Mouse (Mus musculus): ENCODE measurements around the gene Itga2. TPM values are rescaled to one million over a fixed set of nuclear protein-coding genes. Genes with fewer than 3 reads are reported as not detected.
A peak's percentile ranks its signal among the peaks of the same experiment; 100 is the strongest.

Gene Itga2
- polyA plus RNA-seq, 1 experiment from 2014 or later, result 1.3 TPM

- ATAC-seq (ENCODE audit: low read depth), result peak; percentile 93
- Histone ChIP-seq H3K4me3 (ENCODE audit: low read depth, low read length) (no peak overlapping the region), H3K9me3 (ENCODE audit: control insufficient read depth, low read length) (no peaks in the 10 kb centered on the region), H3K9ac (replicated peaks; ENCODE audit: low read depth, low read length) (no peak overlapping the region; the same call in 1 of the 2 replicates), H3K4me1 (ENCODE audit: control insufficient read depth, insufficient read depth, low read length) (0 out of 2 replicates have a peak, but pooled peaks cover 4% of the 10 kb centered on the region), H3K27me3 (ENCODE audit: control insufficient read depth, insufficient read depth, low read length) (no peaks in the 10 kb centered on the region), H3K27ac (ENCODE audit: low read depth, low read length) (no peak overlapping the region; the same call in 1 of the 2 replicates), H3K36me3 (ENCODE audit: control insufficient read depth, insufficient read depth, low read length) (no peaks in the 10 kb centered on the region), H3K4me2 (ENCODE audit: low read depth, low read length) (peak overlapping the region; percentile 29)
- WGBS, result 14% methylated on average over 9 of the region's 9 CpGs
Observed at GRCm38 (mm10) chr13:114923331-114923730, 8.6 kb downstream of the Itga2 start.

- WGBS, result 56% methylated on average over 5 of the region's 5 CpGs
Observed at GRCm38 (mm10) chr13:114915767-114916166, 16.1 kb downstream of the Itga2 start.

GRCm38 (mm10) chr13:114914963-114915362 lies 16.9 kb downstream of the Itga2 start:
- H3K4me2 ChIP-seq (ENCODE audit: low read depth, low read length), result no peak overlapping the region
- no peaks in the 10 kb centered on the region for H3K27me3 ChIP-seq (ENCODE audit: control insufficient read depth, insufficient read depth, low read length)

More at GRCm38 (mm10) chr13:114915767-114916166, 16.1 kb downstream of the Itga2 start:
- Histone ChIP-seq H3K4me3 (ENCODE audit: low read depth, low read length) (no peak overlapping the region), H3K9me3 (ENCODE audit: control insufficient read depth, low read length) (no peaks in the 10 kb centered on the region), H3K27ac (ENCODE audit: low read depth, low read length) (no peak overlapping the region), H3K27me3 (ENCODE audit: control insufficient read depth, insufficient read depth, low read length) (no peaks in the 10 kb centered on the region), H3K36me3 (ENCODE audit: control insufficient read depth, insufficient read depth, low read length) (no peaks in the 10 kb centered on the region), H3K4me1 (ENCODE audit: control insufficient read depth, insufficient read depth, low read length) (no peaks in the 10 kb centered on the region), H3K4me2 (ENCODE audit: low read depth, low read length) (no peak overlapping the region), H3K9ac (replicated peaks; ENCODE audit: low read depth, low read length) (no peak overlapping the region)
- ATAC-seq (ENCODE audit: low read depth), result no peak

GRCm38 (mm10) chr13:114914559-114914958 lies 17.3 kb downstream of the Itga2 start:
- Histone ChIP-seq H3K9me3 (ENCODE audit: control insufficient read depth, low read length) (no peaks in the 10 kb centered on the region), H3K36me3 (ENCODE audit: control insufficient read depth, insufficient read depth, low read length) (no peaks in the 10 kb centered on the region), H3K4me1 (ENCODE audit: control insufficient read depth, insufficient read depth, low read length) (no peaks in the 10 kb centered on the region), H3K27me3 (ENCODE audit: control insufficient read depth, insufficient read depth, low read length) (no peaks in the 10 kb centered on the region), H3K4me3 (ENCODE audit: low read depth, low read length) (no peak overlapping the region), H3K9ac (replicated peaks; ENCODE audit: low read depth, low read length) (no peak overlapping the region), H3K4me2 (ENCODE audit: low read depth, low read length) (no peak overlapping the region), H3K27ac (ENCODE audit: low read depth, low read length) (no peak overlapping the region)
- 85% methylated on average over 4 of the region's 4 CpGs for WGBS
- no peak for ATAC-seq (ENCODE audit: low read depth)

More at GRCm38 (mm10) chr13:114914963-114915362, 16.9 kb downstream of the Itga2 start:
- H3K27ac ChIP-seq (ENCODE audit: low read depth, low read length), result no peak overlapping the region
- no peak overlapping the region for H3K9ac ChIP-seq (replicated peaks; ENCODE audit: low read depth, low read length)
- no peaks in the 10 kb centered on the region for H3K9me3 ChIP-seq (ENCODE audit: control insufficient read depth, low read length)
- H3K36me3 ChIP-seq (ENCODE audit: control insufficient read depth, insufficient read depth, low read length), result no peaks in the 10 kb centered on the region
- H3K4me3 ChIP-seq (ENCODE audit: low read depth, low read length), result no peak overlapping the region
- WGBS, result 81% methylated on average over 4 of the region's 4 CpGs
- H3K4me1 ChIP-seq (ENCODE audit: control insufficient read depth, insufficient read depth, low read length), result no peaks in the 10 kb centered on the region
- ATAC-seq (ENCODE audit: low read depth), result no peak

- ATAC-seq (ENCODE audit: low read depth), result no peak
- Histone ChIP-seq H3K27me3 (ENCODE audit: control insufficient read depth, insufficient read depth, low read length) (no peaks in the 10 kb centered on the region), H3K36me3 (ENCODE audit: control insufficient read depth, insufficient read depth, low read length) (no peaks in the 10 kb centered on the region), H3K9ac (replicated peaks; ENCODE audit: low read depth, low read length) (no peak overlapping the region), H3K4me1 (ENCODE audit: control insufficient read depth, insufficient read depth, low read length) (no peaks in the 10 kb centered on the region), H3K9me3 (ENCODE audit: control insufficient read depth, low read length) (no peaks in the 10 kb centered on the region), H3K27ac (ENCODE audit: low read depth, low read length) (no peak overlapping the region), H3K4me3 (ENCODE audit: low read depth, low read length) (no peak overlapping the region), H3K4me2 (ENCODE audit: low read depth, low read length) (no peak overlapping the region)
- WGBS, result 85% methylated on average over 9 of the region's 9 CpGs
Observed at GRCm38 (mm10) chr13:114910629-114911028, 21.3 kb downstream of the Itga2 start.

- Histone ChIP-seq H3K9ac (replicated peaks; ENCODE audit: low read depth, low read length) (no peak overlapping the region), H3K27ac (ENCODE audit: low read depth, low read length) (no peak overlapping the region), H3K4me3 (ENCODE audit: low read depth, low read length) (no peak overlapping the region), H3K4me1 (ENCODE audit: control insufficient read depth, insufficient read depth, low read length) (no peaks in the 10 kb centered on the region), H3K36me3 (ENCODE audit: control insufficient read depth, insufficient read depth, low read length) (no peaks in the 10 kb centered on the region), H3K4me2 (ENCODE audit: low read depth, low read length) (no peak overlapping the region), H3K9me3 (ENCODE audit: control insufficient read depth, low read length) (no peaks in the 10 kb centered on the region), H3K27me3 (ENCODE audit: control insufficient read depth, insufficient read depth, low read length) (no peaks in the 10 kb centered on the region)
- 77% methylated on average over 5 of the region's 5 CpGs for WGBS
- ATAC-seq (ENCODE audit: low read depth), result peak; percentile 28; the same call in 1 of the 2 replicates
Observed at GRCm38 (mm10) chr13:114909514-114909913, 22.4 kb downstream of the Itga2 start.

- Histone ChIP-seq H3K27ac (ENCODE audit: low read depth, low read length) (no peak overlapping the region), H3K4me3 (ENCODE audit: low read depth, low read length) (no peak overlapping the region), H3K9ac (replicated peaks; ENCODE audit: low read depth, low read length) (no peak overlapping the region), H3K27me3 (ENCODE audit: control insufficient read depth, insufficient read depth, low read length) (no peaks in the 10 kb centered on the region), H3K36me3 (ENCODE audit: control insufficient read depth, insufficient read depth, low read length) (no peaks in the 10 kb centered on the region), H3K4me2 (ENCODE audit: low read depth, low read length) (no peak overlapping the region), H3K4me1 (ENCODE audit: control insufficient read depth, insufficient read depth, low read length) (no peaks in the 10 kb centered on the region), H3K9me3 (ENCODE audit: control insufficient read depth, low read length) (no peaks in the 10 kb centered on the region)
- WGBS, result 84% methylated on average over 4 of the region's 4 CpGs
- no peak for ATAC-seq (ENCODE audit: low read depth)
Observed at GRCm38 (mm10) chr13:114907876-114908275, 24.0 kb downstream of the Itga2 start.

GRCm38 (mm10) chr13:114896751-114897386 lies 35.0 kb downstream of the Itga2 start:
- Histone ChIP-seq H3K4me3 (ENCODE audit: low read depth, low read length) (no peak overlapping the region), H3K4me1 (ENCODE audit: control insufficient read depth, insufficient read depth, low read length) (no peaks in the 10 kb centered on the region), H3K9me3 (ENCODE audit: control insufficient read depth, low read length) (no peaks in the 10 kb centered on the region), H3K9ac (replicated peaks; ENCODE audit: low read depth, low read length) (no peak overlapping the region), H3K27ac (ENCODE audit: low read depth, low read length) (no peak overlapping the region), H3K4me2 (ENCODE audit: low read depth, low read length) (no peak overlapping the region), H3K36me3 (ENCODE audit: control insufficient read depth, insufficient read depth, low read length) (no peaks in the 10 kb centered on the region), H3K27me3 (ENCODE audit: control insufficient read depth, insufficient read depth, low read length) (no peaks in the 10 kb centered on the region)
- 64% methylated on average over 10 of the region's 10 CpGs for WGBS
- ATAC-seq (ENCODE audit: low read depth), result no peak

GRCm38 (mm10) chr13:114895896-114896295 lies 36.0 kb downstream of the Itga2 start:
- no peak for ATAC-seq (ENCODE audit: low read depth)
- Histone ChIP-seq H3K9me3 (ENCODE audit: control insufficient read depth, low read length) (no peaks in the 10 kb centered on the region), H3K27me3 (ENCODE audit: control insufficient read depth, insufficient read depth, low read length) (no peaks in the 10 kb centered on the region), H3K27ac (ENCODE audit: low read depth, low read length) (no peak overlapping the region), H3K36me3 (ENCODE audit: control insufficient read depth, insufficient read depth, low read length) (no peaks in the 10 kb centered on the region), H3K9ac (replicated peaks; ENCODE audit: low read depth, low read length) (no peak overlapping the region), H3K4me2 (ENCODE audit: low read depth, low read length) (no peak overlapping the region), H3K4me1 (ENCODE audit: control insufficient read depth, insufficient read depth, low read length) (no peaks in the 10 kb centered on the region), H3K4me3 (ENCODE audit: low read depth, low read length) (no peak overlapping the region)
- WGBS, result 88% methylated on average over 7 of the region's 7 CpGs
